Mouse (Mus musculus) MEL (cell line): ENCODE data around the gene Chp1.

ENCODE experiments used
- CTCF ChIP-seq, 3 experiments: IDR thresholded peaks in 2 of 3; conservative IDR thresholded peaks in 1 of 3; 2 replicates each; pipeline ENCODE4 v1.5.1; 2011 to 2012; ENCODE audit warnings: low read length in 3 of 3, low read depth in 2 of 3, mild to moderate bottlenecking in 2 of 3, improper control_type of control experiment in 1 of 3, inconsistent platforms in 1 of 3, mixed read lengths in 1 of 3, moderate library complexity in 1 of 3; ENCODE audit not compliant: control insufficient read depth in 1 of 3, insufficient read depth in 1 of 3, poor library complexity in 1 of 3, severe bottlenecking in 1 of 3
- POLR2A ChIP-seq, 2 experiments: IDR thresholded peaks; 2 replicates each; pipeline ENCODE4 v1.6.1; 2011 to 2012; ENCODE audit warnings: low read length in 2 of 2, mild to moderate bottlenecking in 2 of 2, control low read depth in 1 of 2, improper control_type of control experiment in 1 of 2, low read depth in 1 of 2, moderate library complexity in 1 of 2; ENCODE audit not compliant: control insufficient read depth in 1 of 2, insufficient read depth in 1 of 2, poor library complexity in 1 of 2
- RCOR1 ChIP-seq: IDR thresholded peaks from 2 replicates; pipeline ENCODE4 v1.6.1; 2012; ENCODE audit warnings: low read depth, mild to moderate bottlenecking, inconsistent platforms, low read length, improper control_type of control experiment

DNA sequence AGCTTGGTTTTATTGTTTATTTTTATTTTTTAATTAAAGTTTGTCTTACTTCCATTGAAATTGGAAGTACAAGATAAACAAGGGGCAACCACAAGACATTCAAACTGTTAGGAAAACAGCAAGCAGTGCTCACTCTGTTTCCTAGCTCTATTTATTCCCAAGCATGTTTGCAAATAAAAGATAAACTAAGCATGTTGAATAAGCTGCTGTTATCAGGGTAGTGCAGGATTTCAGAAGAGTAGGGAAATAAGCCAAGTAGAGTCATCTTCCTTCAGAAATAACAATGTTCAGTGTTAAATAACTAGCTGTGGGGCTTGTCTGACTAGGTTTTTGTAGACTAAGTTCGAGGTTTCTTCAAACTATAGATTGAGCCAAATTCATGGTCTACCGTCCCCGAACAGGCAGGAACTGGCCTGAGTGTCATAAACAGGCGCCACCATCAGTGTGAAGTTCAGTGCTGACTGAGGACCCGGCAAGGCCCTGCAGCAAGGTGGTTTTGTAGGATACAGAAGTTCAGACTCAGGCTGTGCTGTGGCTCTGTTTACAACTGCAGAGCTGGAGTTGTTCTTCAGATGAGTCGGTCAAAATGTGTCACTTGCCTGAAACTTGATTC lies 58.0 kb downstream of the Chp1 start:
- no peak for TF ChIP-seq POLR2A (IDR thresholded peaks at IDR 0.05; ENCODE audit: control insufficient read depth in 1 of 2, insufficient read depth in 1 of 2, low read depth in 1 of 2, low read length in 2 of 2, poor library complexity in 1 of 2)
- TF ChIP-seq CTCF (IDR thresholded peaks at IDR 0.05 in 2 of 3, conservative IDR thresholded peaks at IDR 0.05 in 1 of 3; ENCODE audit: control insufficient read depth in 1 of 3, insufficient read depth in 1 of 3, low read depth in 2 of 3, low read length in 3 of 3, poor library complexity in 1 of 3, severe bottlenecking in 1 of 3): no peak
- TF ChIP-seq RCOR1: peak; percentile 94
